Mouse (Mus musculus): ENCODE results near the gene Crnkl1. TPM values are rescaled to one million over a fixed set of nuclear protein-coding genes. Genes with fewer than 3 reads are reported as not detected.
A peak's percentile ranks its signal among the peaks of the same experiment; 100 is the strongest.

Crnkl1 gene
- polyA plus RNA-seq, 1 experiment from 2014 or later: 42.3 TPM

DNA sequence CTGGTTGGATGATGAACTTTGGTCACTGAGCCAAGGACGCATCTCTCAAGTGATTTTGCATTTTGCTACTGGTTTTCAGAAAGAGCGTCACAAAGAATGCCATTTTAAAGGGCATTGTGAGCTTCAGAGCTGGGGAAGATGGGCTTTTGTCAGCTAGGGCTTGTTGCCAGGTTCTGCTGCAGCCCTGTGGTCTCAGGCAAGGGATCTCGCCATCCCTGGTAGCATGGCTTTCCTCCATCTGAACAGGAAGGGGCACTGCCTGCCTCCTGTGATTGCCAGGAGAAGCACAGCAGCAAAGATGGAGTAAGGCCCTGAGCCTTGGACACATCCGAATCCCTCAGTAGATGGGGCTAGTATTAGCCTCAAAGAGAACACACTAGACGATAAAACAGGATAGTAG, 27.0 kb upstream of the Crnkl1 start:
- no peaks in the 10 kb centered on the region for H3K27me3 ChIP-seq (ENCODE audit: control insufficient read depth, insufficient read depth, low read length)
- H3K4me2 ChIP-seq (replicated peaks; ENCODE audit: low read depth, low read length): no peak overlapping the region
- no peak overlapping the region for H3K27ac ChIP-seq (ENCODE audit: low read depth, low read length)
- ATAC-seq (ENCODE audit: low FRiP score): no peak
- DNase-seq (ENCODE audit: low spot score): no peak
- H3K9ac ChIP-seq (ENCODE audit: low read depth, low read length): no peak overlapping the region
- no peaks in the 10 kb centered on the region for H3K4me1 ChIP-seq (replicated peaks; ENCODE audit: control insufficient read depth, insufficient read depth, low read length)
- H3K9me3 ChIP-seq (ENCODE audit: control insufficient read depth, low read length): no peaks in the 10 kb centered on the region
- H3K4me3 ChIP-seq (ENCODE audit: low read depth, low read length): no peak overlapping the region
- 89% methylated on average over 5 of the region's 5 CpGs for WGBS
- no peaks in the 10 kb centered on the region for H3K36me3 ChIP-seq (ENCODE audit: control insufficient read depth, insufficient read depth, low read length)

DNA sequence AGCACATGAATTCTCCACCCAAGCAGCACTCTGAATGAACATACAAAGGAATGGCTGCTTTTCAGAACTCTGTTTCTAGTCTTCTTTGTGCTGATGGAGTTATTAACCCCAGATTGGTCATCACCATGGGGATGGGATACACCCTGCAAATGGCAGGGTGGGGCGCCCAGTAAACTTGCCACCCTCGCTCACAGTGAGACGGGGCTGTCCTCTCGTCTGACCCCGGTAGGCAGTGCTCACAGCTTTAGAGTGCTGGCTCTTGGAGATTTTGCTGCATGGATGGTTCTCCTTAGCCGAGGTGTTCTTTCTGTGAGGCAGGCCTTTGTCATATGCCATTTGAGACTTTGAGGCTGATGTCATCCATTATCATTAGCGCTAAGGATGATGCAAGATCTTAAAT, 23.7 kb upstream of the Crnkl1 start:
- WGBS: 44% methylated on average over 7 of the region's 7 CpGs
- no peak overlapping the region for H3K27ac ChIP-seq (ENCODE audit: low read depth, low read length)
- no peaks in the 10 kb centered on the region for H3K36me3 ChIP-seq (ENCODE audit: control insufficient read depth, insufficient read depth, low read length)
- H3K27me3 ChIP-seq (ENCODE audit: control insufficient read depth, insufficient read depth, low read length): no peaks in the 10 kb centered on the region; the same call in 1 of the 2 replicates
- DNase-seq (ENCODE audit: low spot score) (peak; percentile 37), ATAC-seq (ENCODE audit: low FRiP score) (peak; percentile 88)
- no peak overlapping the region for H3K9ac ChIP-seq (ENCODE audit: low read depth, low read length)
- H3K9me3 ChIP-seq (ENCODE audit: control insufficient read depth, low read length): no peaks in the 10 kb centered on the region
- no peaks in the 10 kb centered on the region for H3K4me1 ChIP-seq (replicated peaks; ENCODE audit: control insufficient read depth, insufficient read depth, low read length)
- H3K4me3 ChIP-seq (ENCODE audit: low read depth, low read length): no peak overlapping the region
- H3K4me2 ChIP-seq (replicated peaks; ENCODE audit: low read depth, low read length): no peak overlapping the region

DNA sequence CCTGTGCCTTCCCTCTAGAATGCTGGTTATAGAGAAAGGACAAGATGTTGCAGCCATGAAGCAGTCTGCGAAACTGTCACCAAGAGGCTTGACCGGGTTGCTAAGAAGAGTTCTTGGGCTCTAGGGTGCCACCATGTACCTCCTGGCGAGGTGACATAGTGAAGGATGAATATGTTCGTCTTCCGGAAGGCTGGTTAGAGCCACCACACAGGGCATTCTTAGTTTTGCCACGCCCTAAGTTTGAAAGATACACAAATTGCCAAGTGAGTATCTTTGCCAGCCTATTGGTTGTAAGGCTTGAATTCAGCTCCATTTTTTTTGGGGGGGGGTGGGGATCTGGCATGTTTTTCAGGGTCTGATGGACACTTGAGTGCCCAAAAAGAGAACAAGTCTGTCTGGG, 23.3 kb upstream of the Crnkl1 start:
- no peak overlapping the region for H3K27ac ChIP-seq (ENCODE audit: low read depth, low read length)
- DNase-seq (ENCODE audit: low spot score): no peak

DNA sequence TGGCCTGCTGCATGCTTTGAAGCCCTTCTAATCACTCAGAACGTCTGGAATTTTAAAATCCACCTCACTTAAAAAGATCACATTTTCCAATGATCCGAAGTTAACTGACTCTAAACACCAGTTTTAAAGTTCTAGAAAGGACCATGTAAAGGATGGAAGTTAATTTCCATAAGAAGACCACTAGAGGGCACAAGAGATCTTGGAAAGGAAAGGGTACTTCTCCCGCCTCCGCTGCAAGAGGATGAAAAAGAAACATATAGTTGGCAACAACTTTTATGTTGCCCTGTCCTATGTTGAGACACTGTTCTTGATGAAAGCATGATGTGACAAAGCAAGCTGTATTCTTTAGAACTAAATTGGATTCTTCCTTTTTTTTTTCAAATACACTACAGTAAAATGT, 22.6 kb upstream of the Crnkl1 start:
- H3K4me3 ChIP-seq (ENCODE audit: low read depth, low read length): no peak overlapping the region
- H3K36me3 ChIP-seq (ENCODE audit: control insufficient read depth, insufficient read depth, low read length): no peaks in the 10 kb centered on the region
- H3K4me2 ChIP-seq (replicated peaks; ENCODE audit: low read depth, low read length): no peak overlapping the region
- no peaks in the 10 kb centered on the region; the same call in 1 of the 2 replicates for H3K27me3 ChIP-seq (ENCODE audit: control insufficient read depth, insufficient read depth, low read length)
- H3K9ac ChIP-seq (ENCODE audit: low read depth, low read length): no peak overlapping the region
- H3K4me1 ChIP-seq (replicated peaks; ENCODE audit: control insufficient read depth, insufficient read depth, low read length): no peaks in the 10 kb centered on the region
- peak; percentile 68 for DNase-seq (ENCODE audit: low spot score)
- no peak overlapping the region for H3K27ac ChIP-seq (ENCODE audit: low read depth, low read length)
- no peak; the same call in 1 of the 2 replicates for ATAC-seq (ENCODE audit: low FRiP score)
- WGBS: 18% methylated on average over 4 of the region's 4 CpGs
- no peaks in the 10 kb centered on the region for H3K9me3 ChIP-seq (ENCODE audit: control insufficient read depth, low read length)

More for the DNA sequence above, 23.3 kb upstream of the Crnkl1 start:
- 62% methylated on average over 6 of the region's 6 CpGs for WGBS
- H3K4me2 ChIP-seq (replicated peaks; ENCODE audit: low read depth, low read length): no peak overlapping the region
- H3K27me3 ChIP-seq (ENCODE audit: control insufficient read depth, insufficient read depth, low read length): no peaks in the 10 kb centered on the region; the same call in 1 of the 2 replicates
- no peaks in the 10 kb centered on the region for H3K4me1 ChIP-seq (replicated peaks; ENCODE audit: control insufficient read depth, insufficient read depth, low read length)
- peak; percentile 24; the same call in 1 of the 2 replicates for ATAC-seq (ENCODE audit: low FRiP score)
- H3K4me3 ChIP-seq (ENCODE audit: low read depth, low read length): no peak overlapping the region
- H3K36me3 ChIP-seq (ENCODE audit: control insufficient read depth, insufficient read depth, low read length): no peaks in the 10 kb centered on the region
- no peaks in the 10 kb centered on the region for H3K9me3 ChIP-seq (ENCODE audit: control insufficient read depth, low read length)
- no peak overlapping the region for H3K9ac ChIP-seq (ENCODE audit: low read depth, low read length)

DNA sequence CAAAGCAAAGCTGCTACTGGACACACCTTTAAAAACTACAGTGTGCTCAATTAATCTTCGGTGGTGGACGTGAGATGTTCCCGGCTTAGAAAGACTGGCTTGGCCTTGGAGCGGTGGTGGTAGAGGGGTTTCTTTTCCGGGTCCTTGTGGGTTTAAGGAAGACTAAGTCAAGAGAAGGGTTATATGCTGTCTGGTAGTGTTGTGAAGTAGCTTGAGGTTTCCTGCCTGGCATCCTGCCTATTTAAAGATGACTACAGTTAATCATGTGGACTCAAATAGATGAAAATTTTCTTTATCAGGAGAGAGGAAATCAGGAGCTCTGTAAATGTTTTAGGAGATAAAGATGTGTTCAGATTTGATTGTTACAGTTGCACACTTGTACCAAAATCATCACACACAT, 21.5 kb upstream of the Crnkl1 start:
- 81% methylated on average over 5 of the region's 5 CpGs for WGBS

DNA sequence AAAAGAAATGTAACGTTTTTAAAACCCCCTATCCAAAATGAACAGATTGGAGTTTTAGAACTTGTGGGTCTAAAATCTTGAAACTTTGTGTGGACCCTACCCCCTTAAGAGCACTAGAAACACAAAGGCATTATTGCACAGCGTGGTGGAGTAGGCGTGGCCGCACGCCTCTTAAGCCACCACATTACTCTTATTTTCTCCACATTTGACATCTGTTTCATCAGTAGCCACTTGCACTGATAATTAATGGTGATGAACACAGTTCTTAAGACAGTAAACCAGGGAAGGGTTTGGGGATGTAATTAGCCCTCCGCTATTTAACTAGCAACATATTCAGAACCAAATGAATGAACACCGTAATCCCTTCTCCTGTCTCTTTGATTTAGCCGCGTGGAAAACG, 21.0 kb upstream of the Crnkl1 start:
- Histone ChIP-seq H3K9me3 (ENCODE audit: control insufficient read depth, low read length) (no peaks in the 10 kb centered on the region), H3K4me2 (replicated peaks; ENCODE audit: low read depth, low read length) (no peak overlapping the region), H3K27ac (ENCODE audit: low read depth, low read length) (no peak overlapping the region), H3K36me3 (ENCODE audit: control insufficient read depth, insufficient read depth, low read length) (no peaks in the 10 kb centered on the region), H3K4me3 (ENCODE audit: low read depth, low read length) (no peak overlapping the region), H3K27me3 (ENCODE audit: control insufficient read depth, insufficient read depth, low read length) (no peaks in the 10 kb centered on the region; the same call in 1 of the 2 replicates), H3K4me1 (replicated peaks; ENCODE audit: control insufficient read depth, insufficient read depth, low read length) (no peaks in the 10 kb centered on the region), H3K9ac (ENCODE audit: low read depth, low read length) (no peak overlapping the region)
- no peak for DNase-seq (ENCODE audit: low spot score)
- 74% methylated on average over 10 of the region's 10 CpGs for WGBS
- ATAC-seq (ENCODE audit: low FRiP score): no peak

More for the DNA sequence above, 21.5 kb upstream of the Crnkl1 start:
- Histone ChIP-seq H3K27ac (ENCODE audit: low read depth, low read length) (no peak overlapping the region), H3K4me3 (ENCODE audit: low read depth, low read length) (no peak overlapping the region), H3K36me3 (ENCODE audit: control insufficient read depth, insufficient read depth, low read length) (no peaks in the 10 kb centered on the region), H3K27me3 (ENCODE audit: control insufficient read depth, insufficient read depth, low read length) (no peaks in the 10 kb centered on the region; the same call in 1 of the 2 replicates), H3K4me1 (replicated peaks; ENCODE audit: control insufficient read depth, insufficient read depth, low read length) (no peaks in the 10 kb centered on the region), H3K4me2 (replicated peaks; ENCODE audit: low read depth, low read length) (no peak overlapping the region), H3K9me3 (ENCODE audit: control insufficient read depth, low read length) (no peaks in the 10 kb centered on the region), H3K9ac (ENCODE audit: low read depth, low read length) (no peak overlapping the region)
- ATAC-seq (ENCODE audit: low FRiP score) (no peak), DNase-seq (ENCODE audit: low spot score) (no peak)

DNA sequence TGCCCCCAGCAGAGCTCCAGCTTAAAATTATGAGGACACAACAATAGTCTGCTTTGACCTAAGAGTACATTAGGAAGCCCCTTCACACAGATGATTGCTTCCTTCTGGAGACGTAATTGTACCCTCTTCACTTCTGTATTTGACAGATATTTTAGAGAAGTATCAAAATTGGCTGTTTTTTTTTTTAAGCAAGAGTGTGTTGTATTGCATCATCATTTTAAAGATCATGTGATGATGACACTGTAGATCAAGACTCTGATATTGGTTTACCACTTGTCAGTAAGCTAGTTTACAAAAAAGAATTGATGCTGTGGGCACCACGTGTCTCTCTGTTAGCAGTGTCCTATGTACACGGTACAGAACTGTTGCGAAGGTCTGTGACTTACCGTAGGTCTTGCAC, 17.9 kb upstream of the Crnkl1 start:
- Histone ChIP-seq H3K4me1 (replicated peaks; ENCODE audit: control insufficient read depth, insufficient read depth, low read length) (0 out of 2 replicates have a peak, but pooled peaks cover 3% of the 10 kb centered on the region), H3K27me3 (ENCODE audit: control insufficient read depth, insufficient read depth, low read length) (no peaks in the 10 kb centered on the region; the same call in 1 of the 2 replicates), H3K36me3 (ENCODE audit: control insufficient read depth, insufficient read depth, low read length) (no peaks in the 10 kb centered on the region), H3K4me3 (ENCODE audit: low read depth, low read length) (no peak overlapping the region), H3K9me3 (ENCODE audit: control insufficient read depth, low read length) (no peaks in the 10 kb centered on the region), H3K9ac (ENCODE audit: low read depth, low read length) (no peak overlapping the region), H3K27ac (ENCODE audit: low read depth, low read length) (no peak overlapping the region), H3K4me2 (replicated peaks; ENCODE audit: low read depth, low read length) (no peak overlapping the region)
- ATAC-seq (ENCODE audit: low FRiP score): no peak
- DNase-seq (ENCODE audit: low spot score): no peak
- WGBS: 92% methylated on average over 5 of the region's 5 CpGs

DNA sequence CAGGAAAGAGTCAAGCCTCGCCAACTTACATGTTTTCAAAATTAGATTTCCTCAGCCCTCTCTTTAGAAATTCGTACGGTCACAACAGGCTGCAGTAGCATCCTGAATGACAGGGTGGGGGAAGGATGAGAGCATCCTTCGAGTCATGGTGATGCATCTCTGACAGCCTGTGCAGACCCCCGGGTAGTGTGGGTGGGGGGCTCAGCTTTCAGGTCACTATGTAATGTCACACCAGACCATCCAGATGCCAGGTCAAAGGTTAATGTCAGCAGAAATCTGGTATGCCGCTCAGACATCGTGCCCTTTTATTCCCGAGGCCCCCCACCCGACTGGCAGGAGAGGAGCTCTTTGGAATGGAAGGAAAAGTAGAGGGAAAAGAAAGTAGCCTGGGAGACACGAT, 15.4 kb upstream of the Crnkl1 start:
- Histone ChIP-seq H3K4me3 (ENCODE audit: low read depth, low read length) (no peak overlapping the region), H3K27ac (ENCODE audit: low read depth, low read length) (no peak overlapping the region; the same call in 1 of the 2 replicates), H3K4me1 (replicated peaks; ENCODE audit: control insufficient read depth, insufficient read depth, low read length) (0 out of 2 replicates have a peak, but pooled peaks cover 3% of the 10 kb centered on the region), H3K36me3 (ENCODE audit: control insufficient read depth, insufficient read depth, low read length) (no peaks in the 10 kb centered on the region), H3K4me2 (replicated peaks; ENCODE audit: low read depth, low read length) (no peak overlapping the region), H3K9me3 (ENCODE audit: control insufficient read depth, low read length) (no peaks in the 10 kb centered on the region), H3K9ac (ENCODE audit: low read depth, low read length) (no peak overlapping the region), H3K27me3 (ENCODE audit: control insufficient read depth, insufficient read depth, low read length) (no peaks in the 10 kb centered on the region)
- 0 out of 2 replicates have a peak, but pooled peaks have one; percentile 61 for ATAC-seq (ENCODE audit: low FRiP score)
- WGBS: 8% methylated on average over 10 of the region's 10 CpGs
- DNase-seq (ENCODE audit: low spot score): peak; percentile 43

DNA sequence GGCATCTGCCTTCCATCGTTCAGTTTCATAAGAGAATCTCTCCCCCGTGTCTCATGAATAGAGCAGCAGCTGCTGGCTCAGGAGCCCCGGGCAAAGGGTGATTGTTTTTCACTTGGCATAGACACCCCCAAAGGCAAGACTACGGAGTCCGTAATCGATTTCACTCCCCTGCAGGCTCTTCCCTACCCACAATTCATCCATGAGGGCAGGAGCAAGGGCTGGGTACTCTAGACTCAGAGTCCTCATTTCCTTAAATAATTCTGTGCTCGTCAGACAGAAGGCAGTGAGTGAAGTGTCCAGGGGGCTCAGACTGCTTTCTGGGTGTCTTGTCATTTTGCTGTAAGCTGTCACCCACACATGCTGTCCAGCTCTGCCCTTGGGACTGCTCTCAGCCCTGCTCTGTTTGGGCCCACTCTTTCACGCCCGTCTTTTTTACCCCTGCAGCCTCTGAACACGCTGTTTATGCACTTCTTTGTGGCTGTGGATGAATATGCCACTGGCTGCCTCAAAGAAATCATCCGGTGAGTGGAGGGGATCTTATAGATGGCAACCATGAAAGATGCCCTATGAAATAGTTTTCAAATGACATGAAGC, 14.8 kb upstream of the Crnkl1 start:
- H3K27ac ChIP-seq (ENCODE audit: low read depth, low read length): peak overlapping the region; percentile 60; the same call in 1 of the 2 replicates
- DNase-seq (ENCODE audit: low spot score) (peak; percentile 49), ATAC-seq (ENCODE audit: low FRiP score) (peak; percentile 63)
- H3K9ac ChIP-seq (ENCODE audit: low read depth, low read length): no peak overlapping the region
- WGBS: 24% methylated on average over 11 of the region's 11 CpGs
- H3K4me2 ChIP-seq (replicated peaks; ENCODE audit: low read depth, low read length): no peak overlapping the region
- no peaks in the 10 kb centered on the region for H3K9me3 ChIP-seq (ENCODE audit: control insufficient read depth, low read length)
- no peaks in the 10 kb centered on the region for H3K36me3 ChIP-seq (ENCODE audit: control insufficient read depth, insufficient read depth, low read length)
- H3K27me3 ChIP-seq (ENCODE audit: control insufficient read depth, insufficient read depth, low read length): no peaks in the 10 kb centered on the region
- no peak overlapping the region for H3K4me3 ChIP-seq (ENCODE audit: low read depth, low read length)
- H3K4me1 ChIP-seq (replicated peaks; ENCODE audit: control insufficient read depth, insufficient read depth, low read length): 0 out of 2 replicates have a peak, but pooled peaks cover 3% of the 10 kb centered on the region
